Mouse (Mus musculus) naive thymus-derived CD4-positive, alpha-beta T cell, adult 2 months (primary cell): ENCODE data around the gene Ajm1.

ENCODE experiments used
- DNase-seq: peaks from one replicate; pipeline ENCODE4 v3.0.0-alpha.2; 2011; ENCODE audit warnings: low read depth

Gene Ajm1

DNA sequence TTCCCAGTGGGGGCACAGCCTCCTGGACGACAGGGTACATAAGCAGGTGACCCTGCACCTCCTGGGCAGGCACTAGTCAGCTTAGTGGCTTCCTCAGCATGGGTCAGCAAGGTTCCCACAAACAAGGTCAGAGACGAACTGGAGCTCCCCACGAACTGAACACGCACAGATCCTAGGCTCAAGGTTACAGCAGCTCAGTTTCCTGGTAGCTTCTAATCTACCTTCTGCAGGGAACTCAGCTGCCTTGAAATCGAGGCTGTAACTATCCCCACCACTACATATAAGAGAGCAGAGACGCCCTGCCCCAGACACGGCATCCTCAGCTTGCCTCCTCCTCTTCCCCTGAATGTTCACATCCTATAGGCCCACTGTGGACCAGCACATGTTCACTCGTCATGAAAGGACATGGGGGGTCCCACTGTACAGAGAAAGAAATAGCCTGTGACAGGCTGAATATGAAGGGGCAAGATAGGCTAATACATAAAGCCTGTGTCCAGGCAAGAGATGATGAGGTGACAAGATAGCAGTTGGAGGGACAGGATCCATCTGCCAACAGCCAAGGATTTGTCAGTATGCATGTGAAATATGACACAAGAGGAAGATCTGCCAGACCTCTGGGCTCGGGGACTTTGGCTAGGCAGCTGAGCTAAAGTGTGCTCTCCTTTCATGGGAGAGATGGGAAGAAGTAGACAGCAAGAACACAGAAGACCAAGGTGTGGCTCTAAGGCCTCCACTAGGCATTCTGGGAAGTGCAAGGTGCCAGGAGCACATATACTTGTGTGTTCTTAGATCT, 54.9 kb downstream of the Ajm1 start:
- DNase-seq = no peak
